In the genomic region with DNA sequence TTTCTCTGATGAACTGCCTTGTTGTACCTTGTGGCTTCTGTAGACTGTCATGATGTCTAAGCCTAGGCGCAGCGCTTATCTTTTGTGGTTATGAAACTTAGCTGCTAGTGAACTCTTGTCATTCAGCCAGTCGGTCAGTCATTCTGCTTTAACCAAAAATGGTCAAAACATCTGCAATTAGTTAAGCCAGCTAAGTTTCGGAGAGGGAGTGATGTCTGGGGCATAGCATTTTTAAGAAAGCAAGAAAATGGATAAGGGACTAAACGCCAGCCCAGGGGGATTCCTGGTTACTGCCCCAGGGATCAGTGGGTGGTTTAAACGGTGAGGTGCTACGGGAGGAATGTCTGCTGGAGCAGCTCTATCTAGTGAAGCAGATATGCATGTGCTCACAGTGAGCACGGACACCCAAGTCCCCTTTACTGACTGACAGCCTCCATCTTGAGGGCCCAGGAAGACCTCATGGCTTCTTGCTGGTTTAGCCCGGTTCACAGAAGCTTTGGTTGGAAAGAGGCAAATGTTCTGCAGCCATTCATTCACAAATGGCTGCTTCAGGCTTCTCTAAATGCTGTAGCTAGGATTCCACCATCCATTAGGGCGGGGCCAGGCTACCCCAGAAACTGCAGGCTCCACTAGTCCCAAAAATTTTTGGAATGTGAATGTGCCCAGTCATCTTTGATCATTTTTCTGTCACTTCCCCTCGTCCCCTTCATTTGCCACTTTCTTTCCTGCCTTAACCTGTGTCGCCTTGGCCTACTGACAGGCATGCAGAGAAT, we compare ENCODE assay signal across 10 mouse cellular contexts. TPM values are rescaled to one million over a fixed set of nuclear protein-coding genes. Genes with fewer than 3 reads are reported as not detected.
A peak's percentile ranks its signal among the peaks of the same experiment; 100 is the strongest.
DNase-seq lines count a peak whose midpoint lies in the region; ATAC-seq lines count a peak whose summit lies in the region.
"Had no signal": no experiment of that assay in that cellular context is flagged by ENCODE, and none has a peak within 500 bp of the region (broad histone marks: within the 10 kb centered on the region; RNA-seq: fewer than 3 reads in every experiment).

No protein-coding gene starts in this region.

- H3K4me3 ChIP-seq in forebrain, embryonic 10.5 days, result no peak overlapping the region
- H3K4me3 ChIP-seq in forebrain, embryonic 11.5 days (ENCODE audit: low read depth, low read length), result no peak overlapping the region
- no peak overlapping the region for H3K4me3 ChIP-seq in lung, embryonic 15.5 days
- peak overlapping the region; percentile 3; the same call in 1 of the 2 replicates for H3K4me3 ChIP-seq in embryonic facial prominence, embryonic 13.5 days
- H3K4me3 ChIP-seq in limb, embryonic 12.5 days (replicated peaks), result no peak overlapping the region

- ATAC-seq in forebrain, embryonic 11.5 days (replicated peaks; ENCODE audit: low FRiP score), result no peak
- no peak for ATAC-seq in lung, embryonic 15.5 days (ENCODE audit: borderline replicate concordance, extremely low read depth, low FRiP score, low TSS enrichment)
- ATAC-seq in embryonic facial prominence, embryonic 13.5 days (ENCODE audit: insufficient number of reproducible peaks, insufficient read depth, low FRiP score, low TSS enrichment, low read depth), result no peak
- ATAC-seq in limb, embryonic 12.5 days (ENCODE audit: insufficient number of reproducible peaks, insufficient read depth, low FRiP score, low TSS enrichment, low read depth), result no peak
- ATAC-seq: intestine, embryonic 16.5 days had no signal

- peaks cover 56% of the 10 kb centered on the region for H3K36me3 ChIP-seq in forebrain, embryonic 10.5 days (replicated peaks)
- H3K36me3 ChIP-seq in forebrain, embryonic 11.5 days (ENCODE audit: control insufficient read depth, insufficient read depth, low read length), result no peaks in the 10 kb centered on the region; the same call in 1 of the 2 replicates
- H3K36me3 ChIP-seq in lung, embryonic 15.5 days, result peaks cover 24% of the 10 kb centered on the region
- peaks cover 40% of the 10 kb centered on the region for H3K36me3 ChIP-seq in embryonic facial prominence, embryonic 13.5 days
- peaks cover 68% of the 10 kb centered on the region for H3K36me3 ChIP-seq in limb, embryonic 12.5 days

- no peaks in the 10 kb centered on the region for H3K27me3 ChIP-seq in forebrain, embryonic 10.5 days (ENCODE audit: poor library complexity, severe bottlenecking)
- no peaks in the 10 kb centered on the region for H3K27me3 ChIP-seq in forebrain, embryonic 11.5 days (ENCODE audit: control insufficient read depth, insufficient read depth, low read length)
- H3K27me3 ChIP-seq in lung, embryonic 15.5 days, result no peaks in the 10 kb centered on the region
- no peaks in the 10 kb centered on the region for H3K27me3 ChIP-seq in embryonic facial prominence, embryonic 13.5 days
- H3K27me3 ChIP-seq in limb, embryonic 12.5 days, result no peaks in the 10 kb centered on the region

- H3K4me1 ChIP-seq in forebrain, embryonic 10.5 days, result peaks cover 62% of the 10 kb centered on the region
- H3K4me1 ChIP-seq in forebrain, embryonic 11.5 days (replicated peaks; ENCODE audit: control insufficient read depth, insufficient read depth, low read length), result peaks cover 16% of the 10 kb centered on the region
- H3K4me1 ChIP-seq in lung, embryonic 15.5 days, result peaks cover 71% of the 10 kb centered on the region
- H3K4me1 ChIP-seq in embryonic facial prominence, embryonic 13.5 days, result peaks cover 91% of the 10 kb centered on the region
- H3K4me1 ChIP-seq in limb, embryonic 12.5 days (replicated peaks), result peaks cover 66% of the 10 kb centered on the region

- H3K9me3 ChIP-seq in forebrain, embryonic 10.5 days, result no peaks in the 10 kb centered on the region
- H3K9me3 ChIP-seq in forebrain, embryonic 11.5 days (ENCODE audit: control insufficient read depth, low read length), result no peaks in the 10 kb centered on the region
- H3K9me3 ChIP-seq in lung, embryonic 15.5 days, result no peaks in the 10 kb centered on the region
- no peaks in the 10 kb centered on the region for H3K9me3 ChIP-seq in embryonic facial prominence, embryonic 13.5 days
- no peaks in the 10 kb centered on the region for H3K9me3 ChIP-seq in limb, embryonic 12.5 days

- no peak overlapping the region for H3K4me2 ChIP-seq in forebrain, embryonic 11.5 days (ENCODE audit: low read depth, low read length, severe bottlenecking)
- H3K4me2 ChIP-seq in lung, embryonic 15.5 days, result peak overlapping the region; percentile 21; the same call in 1 of the 2 replicates
- peak overlapping the region; percentile 38 for H3K4me2 ChIP-seq in embryonic facial prominence, embryonic 13.5 days
- H3K4me2 ChIP-seq in limb, embryonic 12.5 days, result peak overlapping the region; percentile 11; the same call in 1 of the 2 replicates

- DNase-seq in forebrain, embryonic 10.5 days (ENCODE audit: extremely low spot score, low spot score), result no peak
- no peak for DNase-seq in forebrain, embryonic 11.5 days (ENCODE audit: low spot score)
- DNase-seq in lung, postnatal 4 days, result no peak
- DNase-seq in ovary, postnatal 14 days (ENCODE audit: low spot score), result no peak
- DNase-seq in frontal cortex, postnatal 25 days (ENCODE audit: low spot score in 2 of 2), result no peak

- peak overlapping the region; percentile 85 for H3K27ac ChIP-seq in forebrain, embryonic 10.5 days
- no peak overlapping the region for H3K27ac ChIP-seq in forebrain, embryonic 11.5 days (ENCODE audit: low read depth, low read length)
- H3K27ac ChIP-seq in lung, embryonic 15.5 days, result peak overlapping the region; percentile 96
- H3K27ac ChIP-seq in embryonic facial prominence, embryonic 13.5 days, result peak overlapping the region; percentile 94
- peak overlapping the region; percentile 91 for H3K27ac ChIP-seq in limb, embryonic 12.5 days
- H3K27ac ChIP-seq: liver, embryonic 14.5 days had no signal

- 75% methylated on average over 12 of the region's 12 CpGs for WGBS in forebrain, embryonic 10.5 days
- WGBS in forebrain, embryonic 11.5 days, result 78% methylated on average over 12 of the region's 12 CpGs
- WGBS in lung, embryonic 15.5 days, result 45% methylated on average over 12 of the region's 12 CpGs
- WGBS in embryonic facial prominence, embryonic 13.5 days, result 31% methylated on average over 12 of the region's 12 CpGs
- 52% methylated on average over 12 of the region's 12 CpGs for WGBS in limb, embryonic 12.5 days

- no peak overlapping the region for H3K9ac ChIP-seq in forebrain, embryonic 11.5 days (ENCODE audit: low read length)
- H3K9ac ChIP-seq in lung, embryonic 15.5 days, result no peak overlapping the region
- 0 out of 2 replicates have a peak overlapping the region, but pooled peaks have one; percentile 17 for H3K9ac ChIP-seq in embryonic facial prominence, embryonic 13.5 days
- H3K9ac ChIP-seq in limb, embryonic 12.5 days (replicated peaks), result no peak overlapping the region
- H3K9ac ChIP-seq: liver, embryonic 14.5 days had no signal

RNA-seq across cellular contexts. Expression of a gene that starts 13.5 kb away (rescaled TPM):
- 140 and 143 TPM in 2 replicates for polyA plus RNA-seq in forebrain, embryonic 10.5 days (2016; fragmentation: Nextera tagmentation; extraction: Ambion mirVana)
- 171 and 176 TPM in 2 replicates for polyA plus RNA-seq in forebrain, embryonic 11.5 days (2014; fragmentation: Nextera tagmentation; extraction: Ambion mirVana)
- 520 and 550 TPM in 2 replicates for polyA plus RNA-seq in lung, embryonic 15.5 days (2015; fragmentation: Nextera tagmentation; extraction: Ambion mirVana)
- 683 and 792 TPM in 2 replicates for polyA plus RNA-seq in embryonic facial prominence, embryonic 13.5 days (2015; fragmentation: Nextera tagmentation; extraction: Ambion mirVana)
- polyA plus RNA-seq in limb, embryonic 12.5 days (2016; fragmentation: Nextera tagmentation; extraction: Ambion mirVana), result 385 and 432 TPM in 2 replicates
